Mouse (Mus musculus) CD4-positive, CD25-positive, alpha-beta regulatory T cell, adult 4 months (primary cell): ENCODE results near the gene Ints7. TPM values are rescaled to one million over a fixed set of nuclear protein-coding genes. Genes with fewer than 3 reads are reported as not detected.

Experiments
- ATAC-seq: one replicate; pipeline ENCODE4 v1.8.0; 2017
- polyA plus RNA-seq, 2 experiments: library from polyadenylated mRNA; unstranded; fragments of 100-300 nt; shearing (Covaris generic); gene quantifications; one replicate each; pipeline ENCODE4 v1.2.1; 2017

Gene Ints7
- polyA plus RNA-seq, 2 experiments from 2014 or later: 36.7 to 50.6 TPM

DNA sequence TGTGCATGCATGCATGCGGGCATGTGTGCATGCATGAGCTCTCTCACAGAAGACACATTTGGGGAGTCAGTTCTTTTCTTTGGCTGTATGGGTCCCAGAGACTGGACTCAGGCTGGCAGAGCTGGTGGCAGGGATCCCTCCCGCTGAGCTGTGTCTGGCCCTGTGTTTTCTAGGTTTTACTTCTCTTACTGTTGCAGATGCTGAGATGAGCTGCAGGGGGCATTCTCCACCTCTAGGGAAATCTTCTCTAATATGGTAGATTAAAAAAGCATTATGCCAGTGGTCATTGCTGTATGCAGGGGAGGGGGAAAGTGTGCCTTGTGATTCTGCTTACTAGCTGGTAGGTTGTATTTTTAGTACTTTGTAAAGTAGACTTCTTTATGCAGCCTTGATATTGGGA lies 10.3 kb downstream of the Ints7 start:
- ATAC-seq: no peak

DNA sequence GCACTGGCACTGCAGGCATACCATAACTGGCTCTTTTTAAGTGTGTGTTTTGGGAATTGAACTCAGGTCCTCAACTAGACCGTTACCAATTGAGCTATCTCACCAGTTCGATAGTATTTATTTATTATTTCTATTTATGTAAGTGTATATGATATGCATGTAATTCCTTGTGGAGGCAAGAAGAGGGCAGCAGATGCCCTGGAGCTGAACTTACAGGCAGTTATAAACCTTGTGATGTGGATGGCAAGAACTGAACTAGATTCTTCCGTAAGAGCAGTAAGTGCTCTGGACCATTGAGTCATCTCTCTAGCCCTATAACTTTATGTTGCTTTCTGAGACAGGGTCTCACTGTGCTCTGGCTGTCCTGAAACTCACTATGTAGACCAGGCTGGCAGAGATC lies 11.6 kb downstream of the Ints7 start:
- no peak for ATAC-seq

DNA sequence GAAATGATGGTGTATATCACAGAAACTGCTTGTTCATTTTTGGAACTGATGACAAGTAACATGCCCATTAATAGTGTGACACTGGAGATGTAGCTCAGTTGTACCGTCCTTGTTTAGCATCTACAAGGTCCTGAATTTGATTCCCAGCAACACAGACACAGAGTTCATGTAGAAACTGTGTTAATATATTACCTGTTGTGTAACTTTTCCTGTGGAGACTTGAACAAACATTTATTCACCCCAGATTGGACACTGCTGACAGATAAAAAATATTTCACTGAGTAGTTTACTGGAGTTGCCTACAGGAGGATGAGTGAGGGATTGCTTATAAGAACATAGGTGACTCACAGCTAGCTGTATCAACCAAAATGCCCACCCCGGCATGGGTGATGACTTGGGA lies 13.3 kb downstream of the Ints7 start:
- no peak for ATAC-seq

- ATAC-seq: no peak
Measured at GRCm38 (mm10) chr1:191592016-191592720, 16.7 kb downstream of the Ints7 start.

- no peak for ATAC-seq
Measured at GRCm38 (mm10) chr1:191596076-191596475, 20.6 kb downstream of the Ints7 start.

- peak; percentile 99 for ATAC-seq
Measured at GRCm38 (mm10) chr1:191599210-191599609, 23.8 kb downstream of the Ints7 start.

- ATAC-seq: no peak
Measured at GRCm38 (mm10) chr1:191604690-191605089, 29.3 kb downstream of the Ints7 start.

DNA sequence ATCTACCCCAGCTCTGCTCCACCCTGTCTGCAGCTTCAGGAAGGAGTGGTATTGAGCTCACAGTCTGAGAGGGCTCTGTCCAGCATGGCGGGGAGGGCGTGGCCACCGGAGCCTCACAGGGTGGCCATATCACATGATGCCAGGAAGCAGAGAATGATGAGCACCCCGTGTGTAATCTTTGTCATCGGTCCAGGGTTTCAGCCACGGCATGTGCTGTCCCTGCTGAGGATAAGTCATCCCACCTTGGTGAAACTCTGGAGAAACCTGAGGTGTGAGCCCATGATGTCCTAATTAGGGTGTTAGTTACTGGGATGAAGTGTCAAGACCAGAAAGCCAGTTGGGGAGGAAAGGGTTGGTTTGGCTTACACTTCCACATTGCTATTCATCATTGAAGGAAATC lies 33.6 kb downstream of the Ints7 start:
- ATAC-seq: no peak

- ATAC-seq: peak; percentile 96
Measured at GRCm38 (mm10) chr1:191609578-191609977, 34.1 kb downstream of the Ints7 start.

DNA sequence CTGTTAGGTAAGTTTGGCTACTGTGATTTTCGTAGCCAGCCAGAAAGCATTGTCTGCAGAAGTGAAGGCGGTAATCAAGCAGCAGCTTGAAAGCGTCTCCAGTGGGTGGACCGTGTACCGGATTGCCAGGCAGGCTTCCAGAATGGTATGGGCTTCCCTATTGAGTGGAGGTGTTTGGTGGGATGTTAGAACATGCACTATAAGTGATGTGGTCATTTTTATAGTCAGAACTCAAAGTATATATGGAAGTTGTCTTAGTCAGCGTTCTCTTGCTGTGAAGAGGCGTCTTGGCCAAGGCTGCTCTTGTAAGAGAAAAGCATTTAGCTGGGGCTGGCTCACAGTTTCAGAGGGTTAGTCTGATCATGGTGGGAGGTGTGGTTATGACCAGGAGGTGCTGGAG lies 34.9 kb downstream of the Ints7 start:
- no peak for ATAC-seq

- ATAC-seq: no peak
Measured at GRCm38 (mm10) chr1:191611686-191612085, 36.2 kb downstream of the Ints7 start.

- ATAC-seq: no peak
Measured at GRCm38 (mm10) chr1:191612877-191613276, 37.4 kb downstream of the Ints7 start.

GRCm38 (mm10) chr1:191616245-191616644 lies 40.8 kb downstream of the Ints7 start:
- ATAC-seq: no peak

DNA sequence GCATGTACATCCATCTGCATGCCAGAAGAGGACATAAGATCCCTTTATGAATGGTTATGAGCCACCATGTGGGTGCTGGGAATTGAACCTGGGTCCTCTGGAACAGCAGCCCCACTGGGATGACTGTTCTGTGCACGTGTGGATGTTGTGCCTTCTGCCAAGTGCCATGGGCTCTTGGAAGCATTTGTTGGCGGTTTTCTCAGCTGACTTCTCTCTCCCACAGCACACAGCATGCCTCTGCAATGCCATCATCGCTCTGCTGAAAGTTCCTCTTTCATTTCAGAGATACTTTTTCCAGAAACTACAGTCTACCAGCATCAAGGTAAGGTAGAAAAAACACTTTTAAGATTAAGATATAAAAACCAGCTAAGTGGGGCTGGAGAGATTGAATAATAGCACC lies 42.2 kb downstream of the Ints7 start:
- no peak for ATAC-seq

DNA sequence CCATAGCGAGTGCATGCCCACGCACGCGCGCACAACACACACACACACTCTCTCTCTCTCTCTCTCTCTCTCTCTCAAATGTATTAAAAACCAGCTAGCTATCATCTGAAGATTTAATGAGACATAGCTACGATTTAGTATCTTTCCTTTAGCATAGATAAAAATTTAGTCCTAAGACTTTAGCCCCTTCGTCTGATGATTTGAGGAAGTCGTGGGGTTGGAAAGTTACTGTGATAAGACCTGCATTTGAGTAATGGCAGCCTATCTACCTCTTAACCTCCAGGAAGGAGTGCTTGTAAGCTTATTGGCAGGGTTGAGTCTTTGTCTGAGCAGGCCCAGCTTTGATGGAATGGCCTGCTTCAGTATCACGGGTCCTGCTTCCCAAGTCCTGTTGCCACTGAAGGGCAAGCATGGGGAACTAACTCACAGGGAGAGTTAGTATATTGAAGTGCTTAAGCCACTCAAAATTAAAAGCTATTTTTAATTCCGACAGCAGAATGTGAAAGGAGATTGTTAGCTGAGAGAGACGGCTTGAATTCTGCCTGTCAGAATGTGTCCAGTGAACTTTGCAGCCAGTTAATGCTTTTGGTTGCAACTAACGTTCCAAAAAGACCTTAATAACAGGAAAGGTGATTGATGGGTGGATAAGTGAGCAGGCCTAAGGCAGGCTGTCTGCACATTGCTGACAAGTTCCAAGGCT lies 42.8 kb downstream of the Ints7 start:
- no peak for ATAC-seq

- no peak for ATAC-seq
Measured at GRCm38 (mm10) chr1:191621096-191621495, 45.7 kb downstream of the Ints7 start.

- ATAC-seq: no peak
Measured at GRCm38 (mm10) chr1:191622801-191623200, 47.4 kb downstream of the Ints7 start.

DNA sequence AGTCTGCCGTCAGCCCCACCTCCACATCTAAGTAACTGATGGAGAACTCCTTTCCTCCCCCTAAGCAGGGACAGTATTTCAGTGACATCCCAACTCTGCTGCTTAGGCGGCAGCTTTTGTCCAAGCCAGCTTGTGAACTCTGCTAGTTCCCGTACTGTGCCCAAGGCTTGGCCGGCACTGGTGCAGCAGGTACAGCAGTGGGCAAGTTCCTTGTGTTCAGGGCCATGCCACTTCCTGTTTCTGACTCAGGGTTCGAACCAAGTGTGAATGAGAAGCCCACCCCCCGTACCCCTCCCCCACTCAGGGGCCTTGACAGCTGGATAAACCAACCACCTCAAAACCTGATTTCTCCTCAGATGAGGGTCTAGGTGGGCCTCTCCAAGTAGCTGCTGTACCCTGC lies 49.1 kb downstream of the Ints7 start:
- no peak for ATAC-seq

- no peak for ATAC-seq
Measured at GRCm38 (mm10) chr1:191625026-191625425, 49.6 kb downstream of the Ints7 start.

- ATAC-seq: no peak
Measured at GRCm38 (mm10) chr1:191625620-191626019, 50.2 kb downstream of the Ints7 start.

DNA sequence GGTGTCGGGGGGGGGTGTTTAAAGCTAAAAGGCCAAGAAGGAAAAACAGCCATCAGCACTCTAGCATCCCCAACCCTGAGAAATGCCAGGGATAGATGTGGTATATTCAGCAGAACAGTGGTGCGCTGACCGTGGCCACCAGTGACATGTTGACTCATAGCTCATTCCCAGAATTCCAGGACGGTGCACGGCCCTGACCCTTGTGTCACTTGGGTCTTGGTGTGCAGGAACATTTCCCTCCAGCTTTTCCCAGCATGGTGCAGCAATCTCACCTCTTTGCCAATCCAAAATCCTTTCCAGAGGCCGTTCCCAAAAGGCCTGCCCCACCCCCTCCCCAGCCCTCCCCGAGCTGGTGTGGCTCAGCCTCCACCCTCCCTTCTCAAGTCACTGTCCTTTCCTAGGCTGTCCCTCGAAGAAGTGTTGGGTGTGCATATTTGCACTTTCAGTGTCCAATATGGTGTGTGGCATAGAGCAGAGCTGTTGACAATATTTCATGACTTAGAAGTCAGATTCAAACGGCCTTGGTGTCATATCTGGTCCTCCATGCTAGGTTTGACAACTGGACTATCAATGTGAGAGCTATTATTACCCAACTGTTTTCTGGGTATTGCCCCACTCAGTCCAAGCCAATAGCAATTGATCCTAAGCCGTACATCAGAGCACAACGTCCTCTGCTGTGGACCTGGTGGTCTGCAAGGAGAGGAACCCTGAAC lies 53.2 kb downstream of the Ints7 start:
- ATAC-seq: no peak

- ATAC-seq: no peak
Measured at GRCm38 (mm10) chr1:191629170-191629636, 53.8 kb downstream of the Ints7 start.

GRCm38 (mm10) chr1:191632511-191633095 lies 57.2 kb downstream of the Ints7 start:
- no peak for ATAC-seq
